Mouse (Mus musculus): ENCODE data around the gene Cbx1.
A peak's percentile ranks its signal among the peaks of the same experiment; 100 is the strongest.

The Cbx1 gene

DNA sequence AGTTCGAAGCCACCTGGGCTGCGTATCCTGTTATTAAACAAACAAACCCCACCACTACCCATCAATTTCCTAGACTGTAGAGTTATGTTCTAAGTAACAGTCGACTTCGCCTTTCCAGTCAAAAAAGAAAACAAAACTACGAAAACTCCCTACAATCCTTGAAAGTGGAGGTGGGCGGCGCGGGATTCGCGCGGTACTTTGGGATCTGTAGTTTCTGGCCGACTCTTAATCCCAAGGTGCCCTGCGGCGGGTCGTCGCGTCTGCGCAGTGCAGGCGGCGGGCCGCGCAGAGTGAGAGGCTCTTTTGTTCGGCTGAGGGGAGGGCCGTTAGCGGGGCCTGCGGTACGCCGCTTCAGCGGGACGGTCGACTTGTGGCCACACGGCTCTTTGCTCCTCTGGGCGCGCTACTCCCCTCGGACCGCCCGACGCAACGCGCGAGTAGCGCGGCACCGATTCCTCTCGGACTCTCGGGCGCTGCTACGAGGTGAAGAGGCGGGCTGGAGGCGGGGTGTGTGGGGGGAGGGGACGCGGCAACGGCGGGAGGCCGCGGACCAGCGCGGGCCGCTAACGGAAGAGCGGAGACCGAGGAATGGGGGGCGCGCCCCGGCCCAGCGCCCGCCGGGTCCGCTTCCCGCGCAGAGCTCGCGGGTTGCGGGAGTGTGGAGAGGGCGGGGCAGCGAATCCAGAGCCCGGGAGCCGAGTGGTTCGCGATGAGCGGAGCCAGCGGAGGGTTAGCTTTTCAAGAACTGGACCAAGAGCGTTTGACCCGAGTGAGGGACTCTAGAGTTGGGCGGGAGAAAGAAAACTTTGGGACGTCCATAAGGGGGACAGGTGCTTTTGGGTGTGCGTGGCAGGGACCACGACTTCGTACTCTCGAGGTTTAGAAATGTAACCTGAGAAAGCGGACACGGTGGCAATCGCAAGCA, at the start of gene Cbx1:
Cbx1 (plus strand) TSS at position 257 of the 925 bp plus-strand sequence.
- DNase-seq (ENCODE audit: low read depth, low spot score) = peak; percentile 92

DNA sequence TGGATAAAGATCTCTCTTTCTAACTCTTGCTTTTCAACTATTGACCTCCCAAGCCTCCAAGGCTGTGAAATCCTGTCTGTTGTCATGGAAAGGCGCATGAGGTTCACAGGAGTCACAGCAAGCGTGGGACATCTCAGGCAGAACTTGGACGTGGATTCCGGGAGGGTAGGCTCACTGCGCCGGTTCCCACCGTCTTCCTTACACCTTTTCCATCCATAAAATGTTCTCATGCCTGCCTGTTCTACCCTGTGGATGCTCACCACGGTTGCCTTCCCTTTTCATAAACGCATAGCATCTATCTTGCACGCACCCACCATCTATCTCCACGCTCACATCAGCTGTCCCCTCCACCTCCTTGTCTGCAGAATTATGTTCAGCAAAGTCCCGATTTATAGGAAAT, 48.1 kb upstream of the Cbx1 start:
- DNase-seq (ENCODE audit: low read depth, low spot score) = no peak

DNA sequence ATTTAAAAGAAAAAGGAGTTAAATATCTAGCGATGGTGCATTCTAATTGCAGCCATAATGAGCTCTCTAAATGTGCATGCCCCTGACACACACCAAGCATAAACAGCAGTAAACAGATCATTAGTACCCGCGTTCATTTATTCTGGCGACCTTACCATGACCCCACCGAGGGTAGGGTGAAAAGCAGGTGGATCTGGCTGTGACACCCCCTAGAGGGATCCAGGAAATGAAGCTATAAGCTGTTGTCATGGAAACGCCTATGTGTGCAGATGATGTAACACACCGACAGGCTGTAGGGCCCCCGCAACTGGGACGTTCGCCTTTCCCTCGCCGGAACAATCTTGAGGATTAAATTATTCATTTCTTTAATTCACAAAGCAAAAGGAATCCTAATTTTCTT, 46.9 kb upstream of the Cbx1 start:
- no peak for DNase-seq (ENCODE audit: low read depth, low spot score)

DNA sequence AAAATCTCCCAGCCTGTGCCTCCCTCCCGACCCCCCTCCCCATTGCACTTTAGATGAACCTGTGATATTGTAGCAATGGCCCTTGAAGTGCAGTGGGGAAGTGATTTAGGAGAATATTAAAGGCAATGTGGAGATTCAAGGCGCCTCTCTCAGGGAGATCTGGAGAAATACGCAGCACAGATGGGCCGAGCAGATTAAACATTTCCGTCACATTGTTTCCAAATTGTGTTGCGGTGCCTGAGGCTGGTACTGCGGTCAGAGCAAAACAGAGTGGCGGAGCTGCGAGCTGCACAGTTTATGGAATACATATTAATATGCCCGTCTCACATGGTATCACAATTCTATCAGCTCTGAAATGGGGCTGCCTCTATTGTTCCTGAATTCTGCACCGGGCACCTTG, 45.9 kb upstream of the Cbx1 start:
- DNase-seq (ENCODE audit: low read depth, low spot score) = no peak

DNA sequence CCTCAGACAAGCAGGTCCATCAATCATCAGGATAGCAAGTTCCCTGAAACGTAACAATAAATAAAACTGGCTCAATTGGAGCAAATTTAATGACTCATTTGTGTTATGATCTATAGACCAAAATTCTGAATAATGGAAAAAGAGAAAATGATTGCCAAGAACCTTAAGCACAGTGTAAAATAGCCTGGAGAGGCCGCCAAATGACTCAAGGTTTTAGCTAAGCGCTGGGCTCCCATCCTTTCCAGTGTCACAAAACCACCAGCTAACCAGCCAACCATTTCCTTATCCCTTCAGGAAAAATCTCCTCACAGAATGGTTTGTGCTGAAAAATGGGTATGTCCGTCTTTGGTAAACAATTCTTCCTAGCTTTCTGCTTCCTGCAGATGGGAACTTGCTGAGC, 45.0 kb upstream of the Cbx1 start:
- DNase-seq (ENCODE audit: low read depth, low spot score) = peak; percentile 66

DNA sequence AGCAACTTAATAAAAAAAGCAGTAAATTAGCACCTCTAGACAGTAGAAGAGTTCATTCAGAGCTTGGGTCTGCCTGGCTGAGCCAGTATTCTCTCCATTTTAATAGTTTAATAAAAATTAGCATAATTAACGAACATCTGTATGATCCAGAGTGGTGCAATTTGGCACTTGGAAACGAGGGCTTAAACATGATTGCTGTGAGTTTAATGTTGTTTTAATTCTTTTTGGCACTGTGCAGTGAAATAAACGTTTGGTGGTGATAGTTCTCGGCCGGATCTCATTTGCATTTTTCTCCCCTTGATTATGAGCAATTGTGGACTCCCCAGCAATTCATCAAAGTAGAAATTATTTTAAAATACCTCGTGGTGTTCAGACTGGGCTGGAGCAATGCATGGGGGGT, 42.3 kb upstream of the Cbx1 start:
- no peak for DNase-seq (ENCODE audit: low read depth, low spot score)

DNA sequence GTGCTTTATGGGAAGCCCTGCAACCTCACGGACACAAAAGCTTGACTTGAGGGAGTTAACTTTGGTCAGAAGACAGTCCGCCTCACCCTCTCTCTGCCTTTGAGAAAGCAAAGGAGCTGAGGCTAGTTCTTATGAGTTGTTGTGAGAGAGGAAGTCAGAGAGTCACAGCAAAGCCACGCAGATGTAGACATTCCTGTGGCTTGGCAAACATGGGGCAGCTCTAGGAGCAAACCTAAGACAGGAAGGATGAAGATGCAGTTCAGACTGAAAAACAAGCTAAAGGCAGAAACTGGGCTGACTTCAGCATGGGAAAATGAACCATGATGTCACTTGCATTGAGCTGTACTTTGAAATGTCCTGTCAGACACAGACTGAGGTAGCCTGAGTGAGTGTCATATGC, 41.4 kb upstream of the Cbx1 start:
- DNase-seq (ENCODE audit: low read depth, low spot score) = peak; percentile 98

DNA sequence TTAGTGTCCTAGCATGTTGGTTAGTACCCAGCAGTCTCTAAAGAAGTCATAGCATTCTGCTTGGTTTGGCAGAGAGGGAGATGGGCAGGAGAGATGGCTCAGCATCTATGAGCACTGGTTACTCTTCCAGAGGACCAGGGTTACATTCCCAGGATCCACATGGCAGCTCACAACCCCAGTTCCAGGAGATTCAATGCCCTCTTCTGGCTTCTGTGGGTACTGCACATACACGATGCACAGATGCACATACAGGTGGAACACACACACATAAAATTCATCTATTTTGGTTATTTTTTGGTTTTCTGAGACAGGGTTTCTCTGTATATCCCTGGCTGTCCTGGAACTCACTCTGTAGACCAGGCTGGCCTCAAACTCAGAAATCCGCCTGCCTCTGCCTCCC, 33.6 kb upstream of the Cbx1 start:
- no peak for DNase-seq (ENCODE audit: low read depth, low spot score)

DNA sequence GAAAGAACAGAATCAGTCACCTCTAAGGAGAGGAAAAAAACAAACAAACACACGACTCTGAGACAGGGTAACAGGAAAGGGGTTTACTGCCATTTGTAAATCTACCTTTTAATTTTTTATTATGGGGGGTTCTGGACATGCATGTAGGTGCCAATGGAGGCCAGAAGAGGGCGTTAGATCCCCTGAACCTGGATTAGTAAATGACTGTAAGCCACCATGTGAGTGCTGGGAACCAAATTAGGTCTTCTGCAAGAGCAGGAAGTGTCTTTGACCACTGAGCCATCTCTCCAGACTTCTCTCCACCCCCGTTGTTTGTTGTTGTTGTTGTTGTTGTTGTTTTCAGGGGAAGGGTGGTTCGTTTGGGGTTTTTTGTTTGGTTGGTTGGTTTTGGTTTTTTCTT, 31.5 kb upstream of the Cbx1 start:
- no peak for DNase-seq (ENCODE audit: low read depth, low spot score)

DNA sequence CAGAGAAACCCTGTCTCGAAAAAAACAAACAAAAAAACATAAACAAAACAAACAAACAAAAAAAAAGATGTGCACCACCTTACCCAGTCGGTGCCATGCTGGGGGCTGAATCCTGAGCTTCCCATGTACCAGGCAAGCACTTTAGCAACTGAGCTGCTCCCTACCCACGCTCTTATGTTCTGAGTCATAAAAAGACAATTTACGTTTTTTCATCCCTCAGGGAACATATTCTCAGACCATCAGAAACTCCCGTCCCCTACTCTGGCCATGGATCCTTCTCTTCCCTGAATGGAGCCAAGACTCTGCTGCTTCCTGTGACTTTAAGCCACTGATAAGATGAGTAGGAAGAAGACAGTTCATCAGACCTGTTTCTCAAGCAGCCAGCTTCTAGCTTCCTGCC, 30.5 kb upstream of the Cbx1 start:
- DNase-seq (ENCODE audit: low read depth, low spot score) = peak; percentile 73

DNA sequence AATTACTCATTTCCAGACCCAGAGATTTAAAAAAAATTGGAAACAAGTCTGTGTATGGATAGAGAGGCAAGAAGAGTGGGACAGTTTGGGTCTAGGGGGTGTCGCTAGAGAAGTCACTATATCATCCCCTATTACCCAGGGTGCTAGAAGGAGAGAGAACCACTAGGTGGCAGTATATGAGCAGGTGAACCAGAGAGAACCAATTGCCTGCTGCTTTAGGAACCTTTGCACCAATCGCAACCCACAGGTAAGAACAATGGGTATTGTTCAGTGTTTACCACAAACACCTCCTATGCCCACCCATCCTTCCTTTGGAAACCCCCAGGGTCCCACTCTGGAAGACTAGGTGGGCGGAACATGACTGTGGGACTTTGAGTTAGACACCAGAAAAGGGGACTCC, 28.9 kb upstream of the Cbx1 start:
- DNase-seq (ENCODE audit: low read depth, low spot score) = peak; percentile 78

DNA sequence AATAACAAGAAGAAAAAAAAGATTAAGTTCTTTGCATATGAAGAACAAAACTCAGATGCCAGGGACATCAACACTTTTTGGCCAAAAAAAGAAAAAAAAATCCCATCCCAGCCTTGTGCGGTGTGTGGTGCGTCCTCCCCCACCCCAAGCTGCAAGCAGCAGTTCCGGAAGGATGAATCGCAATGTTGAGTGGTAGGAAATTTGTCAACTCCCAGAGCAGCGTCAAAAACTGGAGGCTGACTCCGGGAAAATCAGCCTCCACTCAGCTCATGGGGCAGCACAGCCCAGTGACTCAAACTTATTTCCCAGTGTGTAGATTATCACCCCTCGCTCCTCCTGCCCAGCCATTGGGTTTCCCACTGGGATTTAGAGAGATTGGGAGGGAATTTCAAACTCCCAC, 26.9 kb upstream of the Cbx1 start:
- DNase-seq (ENCODE audit: low read depth, low spot score) = peak; percentile 62

DNA sequence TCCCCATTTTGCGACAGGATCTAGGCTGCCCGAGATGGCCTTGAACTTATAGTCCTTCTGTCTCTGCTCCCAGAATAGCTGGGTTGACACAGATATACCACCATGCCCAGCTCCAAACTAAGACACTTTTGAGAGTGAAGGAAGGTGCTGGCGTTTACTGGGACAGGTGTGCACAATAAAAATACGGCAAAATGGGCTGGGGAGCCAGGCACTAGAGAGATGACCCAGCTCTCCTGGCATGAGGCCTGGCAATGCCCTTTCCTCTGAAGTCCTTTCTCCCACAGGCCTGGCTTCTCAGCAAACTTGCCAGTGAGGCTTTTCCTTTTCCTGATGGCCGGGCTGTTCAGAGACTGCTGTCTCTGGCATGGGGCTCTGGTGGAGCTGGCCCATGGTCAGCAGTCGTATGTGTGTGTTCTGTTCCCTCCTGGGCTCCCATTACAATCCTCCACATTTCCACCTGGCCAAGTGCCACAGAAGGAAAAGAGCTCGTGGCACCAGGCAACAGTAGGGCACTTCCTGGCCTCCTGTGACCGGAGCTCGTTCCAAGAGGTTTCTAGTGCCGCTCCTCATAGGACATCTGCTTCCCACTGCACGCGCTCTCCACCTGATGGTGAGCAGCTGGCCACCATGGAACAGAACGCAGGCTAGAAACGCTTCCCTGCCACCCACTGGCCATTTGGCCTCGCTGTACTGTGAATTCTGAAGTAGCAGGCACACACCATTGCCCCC, 26.0 kb upstream of the Cbx1 start:
- DNase-seq (ENCODE audit: low read depth, low spot score) = no peak

DNA sequence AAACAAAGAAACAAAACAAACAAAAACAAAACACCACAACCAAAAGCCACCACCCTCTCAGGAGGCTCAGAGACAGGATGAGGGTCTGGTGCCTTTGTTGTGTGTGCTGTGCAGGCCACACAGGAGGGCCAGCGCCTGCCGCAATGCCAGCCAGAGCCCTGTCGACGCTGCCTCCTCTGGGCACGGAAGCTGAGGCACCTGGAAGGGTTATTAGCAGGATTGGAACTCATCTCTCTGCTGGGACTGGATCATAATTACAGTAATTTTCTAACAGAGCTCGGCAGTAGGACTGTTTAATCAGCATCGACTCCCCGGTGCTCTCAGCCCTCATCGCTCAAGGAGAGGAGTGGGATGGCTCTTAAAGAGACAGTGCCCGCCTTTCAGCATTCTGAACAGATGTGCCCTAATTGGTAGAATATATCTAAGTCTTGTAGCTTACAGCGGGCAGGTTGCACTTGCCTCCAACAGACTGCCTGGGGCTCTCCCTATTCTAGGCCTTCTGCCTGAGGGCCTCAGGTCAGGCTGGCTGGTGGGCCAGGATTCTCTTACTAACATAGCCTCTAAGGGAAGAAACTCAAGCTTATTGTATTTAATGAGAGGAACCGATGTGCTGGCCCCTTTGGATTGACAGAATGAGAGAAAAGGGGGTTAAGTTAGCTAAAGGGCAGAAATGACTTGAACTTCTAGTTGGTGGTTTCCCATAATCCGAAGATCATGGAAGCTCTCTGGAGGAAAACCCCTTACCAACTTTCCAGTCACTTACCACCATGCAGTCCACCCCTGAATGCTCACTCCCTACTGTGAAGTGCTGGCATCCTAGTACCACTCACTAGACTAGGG, 24.2 kb upstream of the Cbx1 start:
- DNase-seq (ENCODE audit: low read depth, low spot score) = no peak

DNA sequence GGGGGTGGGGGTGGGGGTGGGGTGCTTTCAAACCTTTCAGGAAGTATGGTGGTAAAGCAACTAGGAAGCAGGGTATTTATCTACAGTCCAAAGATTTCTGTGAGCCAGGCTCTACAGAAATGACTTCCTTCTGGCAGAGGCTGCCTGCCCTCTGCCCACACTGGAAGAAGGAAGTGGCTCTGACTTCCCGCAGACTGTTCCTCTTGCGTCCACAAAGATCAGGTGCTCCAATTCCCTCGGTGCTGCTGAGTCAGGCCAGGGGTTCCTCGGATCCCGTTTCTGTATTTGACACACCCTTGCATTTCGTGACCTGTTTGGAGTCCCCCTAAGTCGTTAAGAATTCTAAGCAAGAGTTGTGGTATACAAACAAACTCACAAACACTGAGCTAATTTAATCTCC, 23.3 kb upstream of the Cbx1 start:
- no peak for DNase-seq (ENCODE audit: low read depth, low spot score)

DNA sequence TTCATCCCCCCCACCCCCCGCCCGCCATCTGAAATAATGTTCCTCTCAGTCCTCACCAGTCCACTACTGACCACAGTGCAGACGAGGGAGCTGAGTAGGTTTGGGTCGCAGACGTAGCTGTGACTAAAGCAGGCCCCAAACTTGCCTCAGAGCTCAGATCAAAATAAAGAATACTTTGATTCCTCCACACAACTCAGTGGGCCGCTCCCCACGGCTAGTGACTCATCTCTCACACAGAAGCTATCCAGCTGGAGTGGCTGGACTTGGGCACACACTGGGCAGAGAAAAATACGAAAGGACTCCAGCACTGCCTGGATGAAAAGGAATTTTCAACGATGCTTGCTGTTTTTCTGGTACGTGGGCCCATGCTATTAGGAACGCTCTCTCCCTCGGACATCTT, 22.4 kb upstream of the Cbx1 start:
- DNase-seq (ENCODE audit: low read depth, low spot score) = peak; percentile 90

DNA sequence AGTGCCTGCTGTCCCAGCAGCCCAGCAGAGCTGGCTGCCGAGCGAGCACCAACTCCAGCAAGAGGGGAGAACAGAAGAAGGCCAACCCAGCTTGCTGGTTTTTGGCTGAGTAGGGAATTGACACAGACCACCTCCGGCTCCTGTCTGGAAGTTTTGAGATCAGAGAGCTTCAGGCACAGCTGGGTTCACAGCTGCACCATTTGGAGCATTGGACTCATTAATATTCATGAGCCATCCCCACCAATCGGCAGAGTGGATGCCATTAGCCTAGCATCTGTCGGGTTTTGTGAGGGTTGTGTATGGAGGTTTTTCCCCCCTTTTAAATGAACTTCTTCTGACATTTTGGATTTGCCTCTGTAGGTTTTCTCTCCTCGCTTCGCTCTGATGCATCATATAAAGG, 21.8 kb upstream of the Cbx1 start:
- DNase-seq (ENCODE audit: low read depth, low spot score) = peak; percentile 49

DNA sequence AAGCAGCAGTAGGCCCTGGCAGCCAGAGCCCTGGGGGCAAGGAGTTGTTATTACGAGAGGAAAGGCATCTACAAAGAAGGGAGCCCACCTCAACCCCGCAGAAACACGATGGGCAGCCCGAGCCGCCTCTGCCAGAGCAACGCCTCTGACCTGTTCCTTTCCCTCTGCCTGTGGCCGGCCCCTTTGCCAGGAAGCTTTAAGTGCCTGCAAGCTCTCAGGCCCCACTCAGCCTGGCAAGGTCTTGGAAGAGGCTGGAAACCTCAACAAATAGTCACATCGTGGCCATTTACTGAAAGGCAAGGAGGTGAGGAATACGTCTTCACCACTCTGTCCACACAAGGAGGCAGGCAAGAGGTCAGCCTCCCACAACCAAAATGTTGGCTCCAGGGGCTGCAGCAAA, 20.7 kb upstream of the Cbx1 start:
- no peak for DNase-seq (ENCODE audit: low read depth, low spot score)

DNA sequence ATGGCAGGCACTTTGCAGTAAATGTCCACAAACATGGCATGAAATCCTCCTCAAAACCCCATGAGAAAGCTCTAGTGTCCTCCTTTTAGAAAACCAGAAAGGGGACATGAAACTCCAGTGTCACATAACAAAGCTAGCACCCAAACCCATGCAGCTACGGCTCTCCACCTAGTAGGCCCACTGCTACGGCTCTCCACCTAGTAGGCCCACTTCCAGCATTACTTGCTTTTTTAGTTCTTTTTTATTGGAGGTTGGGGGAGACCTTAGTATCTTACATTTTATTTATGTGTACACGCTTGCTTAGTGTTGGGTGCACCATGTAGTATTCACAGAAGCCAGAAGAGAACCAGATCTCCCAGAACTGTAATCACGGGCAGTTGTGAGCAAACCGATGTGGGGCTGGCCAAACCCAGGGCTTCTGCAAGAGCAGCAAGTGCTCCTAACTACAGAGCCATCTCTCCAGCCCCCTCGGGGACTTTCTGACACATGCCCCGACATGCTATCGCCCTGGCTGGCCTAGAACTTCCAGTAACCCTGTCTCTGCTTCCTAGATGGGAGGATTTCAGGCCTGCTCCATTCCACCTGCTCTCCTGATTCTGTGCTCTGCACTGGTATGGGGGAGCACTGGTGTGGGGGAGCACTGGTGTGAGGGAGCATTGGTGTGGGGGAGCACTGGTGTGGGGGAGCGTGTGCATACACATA, 17.5 kb upstream of the Cbx1 start:
- DNase-seq (ENCODE audit: low read depth, low spot score) = no peak

DNA sequence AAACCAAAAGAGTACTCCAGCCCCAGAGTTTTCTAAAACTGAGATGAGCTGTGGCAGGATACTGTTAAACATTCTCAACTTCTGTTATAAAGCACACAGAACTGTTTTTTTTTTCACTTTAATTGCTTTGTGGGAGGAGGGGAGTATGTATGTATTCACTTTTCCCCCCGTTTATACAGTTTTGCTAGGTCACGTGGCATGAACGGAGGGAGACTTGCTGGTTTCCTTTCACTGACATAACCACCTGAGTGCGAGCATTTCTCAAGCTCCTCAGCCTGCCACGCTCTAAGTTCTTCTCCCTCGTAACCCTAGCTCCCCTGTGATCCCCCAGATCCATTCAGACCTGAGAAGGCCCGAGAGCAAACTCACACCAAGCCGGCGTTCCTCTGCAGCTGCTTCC, 16.5 kb upstream of the Cbx1 start:
- DNase-seq (ENCODE audit: low read depth, low spot score) = no peak

DNA sequence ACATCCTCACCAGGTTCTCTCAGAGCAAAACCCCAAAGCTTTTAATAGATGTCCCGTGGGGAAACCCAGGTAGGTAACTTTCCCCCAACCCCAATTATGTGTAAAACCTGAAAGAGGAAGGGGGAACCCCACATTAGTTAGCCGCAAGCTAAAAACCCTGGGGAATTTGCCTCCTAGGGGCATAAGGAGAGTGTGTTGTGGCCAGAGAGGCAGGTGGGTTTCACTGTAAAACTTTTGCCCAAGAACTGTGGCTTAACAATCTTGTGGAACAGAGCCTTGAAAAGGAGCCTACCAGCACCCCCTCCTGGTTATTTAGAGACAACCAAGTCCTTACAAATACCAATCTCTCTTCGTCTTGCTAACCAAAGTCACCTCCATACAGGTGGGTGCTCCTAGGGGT, 14.4 kb upstream of the Cbx1 start:
- peak; percentile 63 for DNase-seq (ENCODE audit: low read depth, low spot score)

DNA sequence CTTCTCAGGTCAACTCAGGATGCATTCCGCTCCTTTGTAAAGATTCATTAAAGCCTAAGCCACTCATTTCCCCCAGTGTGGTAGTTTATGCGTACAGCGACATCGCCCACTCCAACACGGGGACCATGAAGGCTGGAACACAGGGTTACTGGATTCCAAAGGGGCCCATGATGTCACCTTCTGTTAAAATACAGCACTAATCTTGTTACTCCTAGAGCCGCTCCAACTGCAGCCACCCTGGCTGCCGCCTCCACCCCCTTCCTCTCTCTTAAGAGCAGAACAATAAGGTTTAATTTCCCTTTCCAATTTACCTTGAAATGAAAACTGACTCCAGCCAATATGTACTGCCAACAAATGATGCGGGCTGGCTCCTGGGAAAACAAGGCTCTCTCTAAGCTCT, 13.9 kb upstream of the Cbx1 start:
- DNase-seq (ENCODE audit: low read depth, low spot score) = no peak

Measured in 3T3-L1 (cell line).